Mouse (Mus musculus) small intestine, adult 2 months (tissue): Measurements from ENCODE around the gene Zfp385c.

Source experiments
- CTCF ChIP-seq: fragments of 200-500 bp; IDR thresholded peaks from 2 replicates; pipeline ENCODE4 v1.5.1; 2012; ENCODE audit warnings: low read depth, mild to moderate bottlenecking, control low read depth, inconsistent platforms, low read length, moderate library complexity, mixed read lengths; ENCODE audit not compliant: insufficient replicate concordance, insufficient read length; ENCODE audit errors: extremely low read depth
- POLR2A ChIP-seq: fragments of 200-500 bp; IDR thresholded peaks from 2 replicates; pipeline ENCODE4 v1.6.1; 2012; ENCODE audit warnings: low read depth, mild to moderate bottlenecking, control low read depth, inconsistent platforms, low read length, moderate library complexity

DNA sequence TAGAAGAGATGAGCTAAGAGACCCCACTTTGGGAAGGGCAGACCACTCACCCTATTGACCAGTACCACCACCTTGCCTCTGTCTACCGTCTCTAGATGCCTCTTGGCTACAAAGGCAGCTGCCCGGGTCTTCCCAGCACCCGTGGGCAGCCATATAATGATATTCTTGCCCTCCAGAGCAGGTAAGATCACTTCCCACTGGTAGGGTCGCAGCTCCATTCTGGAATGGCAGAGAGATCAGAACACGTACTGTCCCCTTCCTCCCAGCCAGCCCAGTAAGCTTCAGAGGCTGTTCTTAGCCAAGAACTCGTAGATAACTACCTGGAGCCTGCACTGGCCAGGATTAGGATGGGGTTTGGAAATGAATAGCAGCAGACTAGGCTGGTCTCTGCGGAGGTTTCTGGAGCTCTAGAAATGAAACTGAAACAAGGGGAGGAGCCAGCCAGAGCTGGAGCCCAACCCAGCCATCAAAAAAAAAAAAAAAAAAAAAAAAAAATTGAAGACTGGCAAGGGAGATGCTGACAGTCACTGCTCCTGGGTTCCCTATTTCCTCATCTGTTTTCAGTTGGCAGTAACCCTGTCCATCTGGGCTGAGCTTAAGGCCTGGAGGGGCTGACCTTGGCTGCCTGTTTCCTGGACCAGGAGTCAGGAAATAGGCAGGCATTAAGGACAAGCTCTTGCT is 11.7 kb upstream of the Zfp385c start, which contains the start of gene Dhx58:
- TF ChIP-seq CTCF (no peak), POLR2A (peak; percentile 18; the same call in 1 of the 2 replicates)
